ENCODE assay signal across 24 mouse cellular contexts in genomic region chr4:63600786-63601185, GRCm38 (mm10). TPM values are rescaled to one million over a fixed set of nuclear protein-coding genes. Genes with fewer than 3 reads are reported as not detected.
A peak's percentile ranks its signal among the peaks of the same experiment; 100 is the strongest.
DNase-seq lines count a peak whose midpoint lies in the region; ATAC-seq and TF ChIP-seq lines count a peak whose summit lies in the region.
"Had no signal": no experiment of that assay in that cellular context is flagged by ENCODE, and none has a peak within 500 bp of the region (broad histone marks: within the 10 kb centered on the region; RNA-seq: fewer than 3 reads in every experiment).

No protein-coding gene starts in this region.

- H3K36me3 ChIP-seq in testis, adult 2 months (ENCODE audit: control insufficient read depth, insufficient read depth, low read length) = no peaks in the 10 kb centered on the region
- H3K36me3 ChIP-seq in intestine, postnatal 0 days (ENCODE audit: control insufficient read depth, insufficient read depth) = no peaks in the 10 kb centered on the region
- H3K36me3 ChIP-seq: hindbrain, embryonic 12.5 days had no signal

- no peaks in the 10 kb centered on the region for H3K4me1 ChIP-seq in testis, adult 2 months (ENCODE audit: control insufficient read depth, insufficient read depth, low read length)
- no peaks in the 10 kb centered on the region; the same call in 1 of the 2 replicates for H3K4me1 ChIP-seq in intestine, postnatal 0 days (replicated peaks; ENCODE audit: control insufficient read depth, insufficient read depth, low read length)
- H3K4me1 ChIP-seq: hindbrain, embryonic 12.5 days had no signal

- peak; percentile 25; the same call in 1 of the 2 replicates for TF ChIP-seq POLR2A in testis, adult 2 months (IDR thresholded peaks at IDR 0.05; ENCODE audit: control insufficient read depth, low read depth, low read length)

- H3K9me3 ChIP-seq in intestine, postnatal 0 days (ENCODE audit: control insufficient read depth) = no peaks in the 10 kb centered on the region
- H3K9me3 ChIP-seq: hindbrain, embryonic 12.5 days had no signal

- DNase-seq in testis, postnatal 10 days (ENCODE audit: low spot score) = no peak
- DNase-seq in kidney, postnatal 36 days = peak; percentile 61 to 68
- peak; percentile 47 for DNase-seq in yolk sac, embryonic 10.5 days (ENCODE audit: low spot score)
- DNase-seq in natural killer cell, adult 2 months (ENCODE audit: low spot score in 2 of 2) = no peak
- DNase-seq in neural tube, embryonic 10.5 days (ENCODE audit: extremely low spot score, low spot score) = no peak
- DNase-seq: adrenal gland, adult 2 months; cerebellum, adult 2 months; heart, postnatal 10 days; right cerebral cortex, postnatal 4 days had no signal

- ATAC-seq in intestine, postnatal 0 days = peak; percentile 86
- ATAC-seq: inflammation-experienced regulatory T-cells, adult 6 months had no signal

- H3K27me3 ChIP-seq in testis, adult 2 months (ENCODE audit: control insufficient read depth, insufficient read depth, low read length) = no peaks in the 10 kb centered on the region
- H3K27me3 ChIP-seq in intestine, postnatal 0 days (replicated peaks; ENCODE audit: control insufficient read depth, insufficient read depth, low read length) = no peaks in the 10 kb centered on the region
- H3K27me3 ChIP-seq: hindbrain, embryonic 12.5 days had no signal

- H3K9ac ChIP-seq in intestine, postnatal 0 days (ENCODE audit: low read depth, low read length) = no peak overlapping the region
- H3K9ac ChIP-seq: hindbrain, embryonic 12.5 days; liver, embryonic 14.5 days had no signal

- no peak overlapping the region for H3K4me2 ChIP-seq in intestine, postnatal 0 days (replicated peaks; ENCODE audit: low read depth)
- H3K4me2 ChIP-seq: heart, embryonic 11.5 days; hindbrain, embryonic 12.5 days had no signal

- peak overlapping the region; percentile 70 for H3K4me3 ChIP-seq in testis, adult 2 months (ENCODE audit: control insufficient read depth, low read depth, low read length)
- H3K4me3 ChIP-seq in intestine, postnatal 0 days (ENCODE audit: low read depth, low read length) = no peak overlapping the region
- H3K4me3 ChIP-seq: hindbrain, embryonic 12.5 days had no signal

- H3K27ac ChIP-seq in testis, adult 2 months (ENCODE audit: control insufficient read depth, insufficient read depth, low read depth, low read length) = peak overlapping the region; percentile 42; the same call in 1 of the 2 replicates
- H3K27ac ChIP-seq in intestine, postnatal 0 days (ENCODE audit: low read depth, low read length) = 0 out of 2 replicates have a peak overlapping the region, but pooled peaks have one; percentile 2
- H3K27ac ChIP-seq: hindbrain, embryonic 12.5 days; liver, embryonic 14.5 days had no signal

- TF ChIP-seq CTCF in testis, adult 2 months (IDR thresholded peaks at IDR 0.05; ENCODE audit: control insufficient read depth, insufficient read depth, insufficient replicate concordance, low read depth, low read length) = no peak
- TF ChIP-seq CTCF in intestine, postnatal 0 days (IDR thresholded peaks at IDR 0.05; ENCODE audit: low read depth) = no peak

- 42% methylated on average over 6 of the region's 6 CpGs for WGBS in intestine, postnatal 0 days

RNA-seq across cellular contexts. Expression of gene Gm11213, which starts 4.3 kb away (rescaled TPM):
- 66.2 and 77.1 TPM in 2 replicates for polyA plus RNA-seq in testis, adult 2 months (2012; rRNA removed)
- polyA plus RNA-seq in intestine, postnatal 0 days (2015; fragmentation: Nextera tagmentation; extraction: Ambion mirVana) = not detected in 2 replicates
- polyA plus RNA-seq: adrenal gland, adult 2 months; C2C12; cerebellum, adult 2 months; forebrain, embryonic 11.5 days; gonadal fat pad, adult 2 months; heart, embryonic 11.5 days; hindbrain, embryonic 12.5 days; inflammation-experienced regulatory T-cells, adult 6 months; limb, embryonic 14.5 days; liver, embryonic 14.5 days; lung, embryonic 16.5 days; midbrain, postnatal 0 days; neural tube, embryonic 11.5 days; thymus, postnatal 0 days; urinary bladder, adult 2 months had no signal

RNA-seq across cellular contexts. Expression of gene Tex48, which starts 21.4 kb away (rescaled TPM):
- 562 and 586 TPM in 2 replicates for polyA plus RNA-seq in testis, adult 2 months (2012; rRNA removed)
- not detected in 2 replicates for polyA plus RNA-seq in intestine, postnatal 0 days (2015; fragmentation: Nextera tagmentation; extraction: Ambion mirVana)
- polyA plus RNA-seq: adrenal gland, adult 2 months; C2C12; cerebellum, adult 2 months; forebrain, embryonic 11.5 days; heart, embryonic 11.5 days; hindbrain, embryonic 12.5 days; inflammation-experienced regulatory T-cells, adult 6 months; limb, embryonic 14.5 days; liver, embryonic 14.5 days; lung, embryonic 16.5 days; midbrain, postnatal 0 days; neural tube, embryonic 11.5 days; thymus, postnatal 0 days; urinary bladder, adult 2 months had no signal

RNA-seq across cellular contexts. Expression of gene Tmem268, which starts 42.2 kb away (rescaled TPM):
- polyA plus RNA-seq in testis, adult 2 months (2012; rRNA removed) = 4.4 and 4.7 TPM in 2 replicates
- polyA plus RNA-seq in intestine, postnatal 0 days (2015; fragmentation: Nextera tagmentation; extraction: Ambion mirVana) = 15.5 and 18.7 TPM in 2 replicates

RNA-seq across cellular contexts. Expression of gene Atp6v1g1, which starts 56.2 kb away (rescaled TPM):
- 83.4 and 95.0 TPM in 2 replicates for polyA plus RNA-seq in testis, adult 2 months (2012; rRNA removed)
- polyA plus RNA-seq in intestine, postnatal 0 days (2015; fragmentation: Nextera tagmentation; extraction: Ambion mirVana) = 345 and 364 TPM in 2 replicates

Comparison
In these comparisons a context has a peak if more than half of its experiments do, and no peak if none do; other contexts are left out.
1. DNase-seq: peak in kidney, postnatal 36 days (2 of 2) and yolk sac, embryonic 10.5 days (single experiment); none in testis, postnatal 10 days (single experiment), natural killer cell, adult 2 months (0 of 2) and neural tube, embryonic 10.5 days (single experiment).
2. RNA of gene Gm11213, which starts 4.3 kb away (polyA plus RNA-seq): 66.2 to 77.1 TPM in testis, adult 2 months; not detected in intestine, postnatal 0 days; every median in the first group is over 10 times any median in the second.
3. RNA of gene Tex48, which starts 21.4 kb away (polyA plus RNA-seq): 562 to 586 TPM in testis, adult 2 months; not detected in intestine, postnatal 0 days; every median in the first group is over 100 times any median in the second.